Mouse (Mus musculus) kidney, adult 8-10 months (tissue): ENCODE measurements around the gene 4932438H23Rik.

Experiments
- DNase-seq, 2 experiments: peaks; one replicate each; pipeline ENCODE4 v3.0.0; 2022

Gene 4932438H23Rik

DNA sequence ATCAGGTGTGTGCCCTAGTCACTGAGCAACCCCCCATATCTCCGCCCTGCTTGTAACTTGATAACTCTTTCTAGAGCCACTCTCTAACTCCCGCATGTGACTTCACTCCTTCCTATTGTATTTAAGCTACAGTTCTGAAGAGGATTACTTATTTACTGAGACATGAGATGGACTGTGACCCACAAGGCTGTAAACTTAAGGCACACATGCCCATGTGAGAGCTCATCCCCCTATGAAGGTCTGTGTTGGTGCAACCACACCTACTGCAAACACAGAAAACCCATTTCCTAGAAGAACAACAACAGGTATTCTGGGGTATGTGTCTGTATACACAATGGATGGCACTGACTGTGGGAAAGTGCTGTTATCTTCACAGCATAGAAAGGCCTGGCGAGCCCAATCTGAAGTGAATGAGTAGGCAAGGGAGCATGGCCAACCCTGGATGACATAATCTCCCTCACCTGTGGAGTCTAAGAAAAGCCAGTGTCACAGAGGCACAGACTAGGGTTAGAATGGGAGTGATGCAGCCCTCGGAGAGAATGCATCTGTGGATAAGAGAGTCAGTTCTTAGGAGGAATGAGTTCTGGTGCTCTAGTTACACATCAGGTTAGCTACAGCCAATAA lies 89.9 kb downstream of the 4932438H23Rik start:
- no peak for DNase-seq
